Mouse (Mus musculus) lung, adult 2 months (tissue): ENCODE data around the gene Ucp2. TPM values are rescaled to one million over a fixed set of nuclear protein-coding genes. Genes with fewer than 3 reads are reported as not detected.
"Not testable (repeated sequence)": the region's sequence is repeated elsewhere in the genome, so short reads cannot be mapped to it uniquely, and the experiment has no call there.

Experiments
- DNase-seq: peaks from one replicate; pipeline ENCODE4 v3.0.0; 2022
- H3K4me1 ChIP-seq: fragments of 200-500 bp; 2 replicates; pipeline ENCODE4 v1.6.1; 2011; ENCODE audit warnings: low read length; ENCODE audit not compliant: control insufficient read depth, insufficient read depth
- H3K4me3 ChIP-seq: fragments of 200-500 bp; replicated peaks from 2 replicates; pipeline ENCODE3; 2011; ENCODE audit warnings: low read depth, mild to moderate bottlenecking, control low read depth, low read length; ENCODE audit errors: extremely low read depth
- CTCF ChIP-seq: fragments of 200-500 bp; IDR thresholded peaks from 2 replicates; pipeline ENCODE4 v1.5.1; 2011; ENCODE audit warnings: mild to moderate bottlenecking, low read length, control low read depth; ENCODE audit not compliant: insufficient read depth
- POLR2A ChIP-seq: fragments of 200-500 bp; IDR thresholded peaks from 2 replicates; pipeline ENCODE4 v1.6.1; 2011; ENCODE audit warnings: low read depth, mild to moderate bottlenecking, control low read depth, low read length, borderline replicate concordance; ENCODE audit errors: extremely low read depth
- WGBS: fragments of 180-500 bp; shearing (Covaris S2); methylation state at CpG from one replicate; pipeline ENCODE4 v1.1.7; 2018; 5-methylcytosine and 5-hydroxymethylcytosine counted together
- polyA plus RNA-seq: library from polyadenylated mRNA; depleted of rRNA; stranded (reverse); fragments of >200 nt; gene quantifications from 2 replicates; pipeline ENCODE4 v1.2.3, GENCODE M21; 2012

The Ucp2 gene
- polyA plus RNA-seq, 1 experiment = 467 TPM

DNA sequence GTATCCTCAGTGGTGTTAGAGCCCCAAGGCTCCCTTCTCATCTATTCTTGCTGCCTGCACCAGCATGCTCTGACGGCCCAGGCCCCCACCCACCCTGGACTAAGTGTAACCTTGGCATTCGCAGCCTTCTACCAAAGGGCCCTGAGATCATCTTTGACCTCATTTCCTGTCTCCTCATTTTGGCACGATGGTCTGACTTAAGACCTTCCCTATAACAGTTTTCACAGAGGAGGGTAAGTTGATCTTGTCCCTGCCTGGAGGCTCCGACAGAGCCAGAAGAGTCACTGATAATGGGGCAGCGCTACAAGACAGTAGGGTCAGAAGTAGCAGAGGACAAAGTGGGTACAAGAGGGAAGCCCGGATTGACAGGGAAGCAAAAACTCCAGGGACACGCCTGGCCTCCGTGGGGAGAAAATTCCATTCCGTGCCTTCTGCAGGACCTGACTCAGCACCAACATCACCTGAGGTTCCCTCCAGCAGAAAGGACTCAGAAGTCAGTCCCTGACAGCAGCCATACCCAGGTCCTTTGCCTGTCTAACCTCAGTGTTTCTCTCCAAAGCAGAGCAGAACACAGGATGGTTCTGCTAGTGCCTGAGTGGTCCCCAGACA lies 19.2 kb upstream of the Ucp2 start:
- TF ChIP-seq CTCF = no peak
- no peak for TF ChIP-seq POLR2A
- H3K4me1 ChIP-seq = peaks cover 5% of the 10 kb centered on the region; the same call in 1 of the 2 replicates
- WGBS = 63% methylated on average over 9 of the region's 9 CpGs
- H3K4me3 ChIP-seq = no peak overlapping the region
- DNase-seq = no peak

DNA sequence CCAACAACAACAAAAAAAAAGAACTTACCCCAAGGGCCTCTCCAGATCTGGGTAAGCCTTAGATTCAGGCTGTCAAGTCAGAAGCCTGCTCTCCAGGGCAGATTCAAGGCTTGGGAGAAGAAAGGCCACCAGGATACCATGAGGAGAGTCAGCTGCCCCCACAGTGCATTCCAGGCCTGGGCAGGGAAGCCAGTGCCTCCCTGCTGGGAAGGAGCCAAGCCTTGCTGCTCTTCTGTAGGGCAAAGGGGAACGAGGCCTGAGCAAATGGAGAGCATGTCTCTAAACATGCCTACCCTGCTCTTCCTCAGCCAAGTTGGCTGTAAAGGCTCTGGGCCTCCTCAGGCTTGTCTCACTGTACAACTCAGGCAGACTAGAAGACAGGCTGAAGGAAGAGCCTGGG lies 18.5 kb upstream of the Ucp2 start:
- Histone ChIP-seq H3K4me3 (no peak overlapping the region), H3K4me1 (peaks cover 5% of the 10 kb centered on the region; the same call in 1 of the 2 replicates)
- no peak for DNase-seq
- WGBS = 25% methylated on average over 1 of the region's 1 CpGs
- TF ChIP-seq POLR2A (no peak), CTCF (no peak)

DNA sequence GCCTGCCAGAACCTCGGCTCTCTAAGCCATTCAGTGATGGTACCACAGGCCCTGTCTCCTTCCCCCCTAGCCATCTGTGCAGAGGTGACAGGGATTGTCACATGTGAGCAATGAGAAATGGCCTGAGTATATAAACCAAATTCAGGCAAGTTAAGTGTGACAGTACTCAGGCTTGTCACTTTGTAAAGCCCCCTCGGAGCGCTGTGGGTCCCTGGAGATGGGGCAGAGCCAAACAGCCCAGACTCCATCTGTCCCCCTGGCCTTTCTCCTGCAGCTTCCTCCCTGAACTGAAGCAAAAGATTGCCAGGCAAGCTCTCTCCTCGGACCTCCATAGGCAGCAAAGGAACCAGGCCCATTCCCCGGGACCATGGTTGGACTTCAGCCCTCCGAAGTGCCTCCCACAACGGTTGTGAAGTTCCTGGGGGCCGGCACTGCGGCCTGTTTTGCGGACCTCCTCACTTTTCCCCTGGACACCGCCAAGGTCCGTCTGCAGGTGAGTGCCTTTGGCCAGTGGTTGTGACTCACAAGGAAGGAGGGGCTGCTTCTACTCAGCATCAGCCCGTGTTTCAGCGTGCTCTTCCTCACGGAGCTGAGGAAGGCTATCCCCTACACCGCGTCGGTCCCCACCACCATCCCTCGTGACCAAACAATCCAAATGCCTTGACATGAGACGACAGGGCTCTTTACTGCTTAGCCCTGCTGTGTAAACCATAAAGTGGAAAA lies 13.9 kb upstream of the Ucp2 start:
- peaks cover 5% of the 10 kb centered on the region; the same call in 1 of the 2 replicates for H3K4me1 ChIP-seq
- 74% methylated on average over 20 of the region's 20 CpGs for WGBS
- DNase-seq = no peak
- TF ChIP-seq POLR2A (no peak), CTCF (no peak)
- no peak overlapping the region for H3K4me3 ChIP-seq

DNA sequence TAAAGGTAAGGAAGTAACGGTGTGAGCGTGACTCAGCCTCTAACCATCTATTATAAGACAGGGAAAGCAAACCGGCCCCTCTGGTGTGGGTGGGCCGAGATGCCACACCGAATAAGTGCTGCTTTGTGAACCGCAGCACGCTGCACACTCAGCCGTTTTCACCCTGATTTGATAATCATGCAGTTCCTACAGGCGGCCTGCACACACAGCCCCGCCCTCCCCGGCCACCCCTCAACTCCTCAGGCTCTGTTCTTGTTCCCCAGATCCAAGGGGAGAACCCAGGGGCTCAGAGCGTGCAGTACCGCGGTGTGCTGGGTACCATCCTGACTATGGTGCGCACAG lies 13.3 kb upstream of the Ucp2 start:
- no peak for TF ChIP-seq POLR2A
- no peak for TF ChIP-seq CTCF
- DNase-seq = no peak
- no peak overlapping the region for H3K4me3 ChIP-seq
- WGBS = 71% methylated on average over 15 of the region's 15 CpGs
- H3K4me1 ChIP-seq = peaks cover 3% of the 10 kb centered on the region; the same call in 1 of the 2 replicates

DNA sequence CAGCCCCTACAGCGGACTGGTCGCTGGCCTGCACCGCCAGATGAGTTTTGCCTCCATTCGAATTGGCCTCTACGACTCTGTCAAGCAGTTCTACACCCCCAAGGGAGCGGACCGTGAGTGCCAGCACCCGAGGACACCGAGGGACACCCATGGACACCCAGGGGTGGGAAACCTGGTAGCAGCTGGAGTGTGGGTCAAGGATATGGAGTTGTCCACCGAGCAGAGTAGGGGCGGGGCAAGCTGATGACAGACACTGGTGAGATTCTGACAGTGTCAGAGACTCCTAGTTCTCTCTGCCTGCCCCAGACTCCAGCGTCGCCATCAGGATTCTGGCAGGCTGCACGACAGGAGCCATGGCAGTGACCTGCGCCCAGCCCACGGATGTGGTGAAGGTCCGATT lies 13.0 kb upstream of the Ucp2 start:
- TF ChIP-seq CTCF (no peak), POLR2A (no peak)
- DNase-seq = no peak
- no peak overlapping the region for H3K4me3 ChIP-seq
- WGBS = 80% methylated on average over 17 of the region's 17 CpGs
- H3K4me1 ChIP-seq = no peaks in the 10 kb centered on the region

DNA sequence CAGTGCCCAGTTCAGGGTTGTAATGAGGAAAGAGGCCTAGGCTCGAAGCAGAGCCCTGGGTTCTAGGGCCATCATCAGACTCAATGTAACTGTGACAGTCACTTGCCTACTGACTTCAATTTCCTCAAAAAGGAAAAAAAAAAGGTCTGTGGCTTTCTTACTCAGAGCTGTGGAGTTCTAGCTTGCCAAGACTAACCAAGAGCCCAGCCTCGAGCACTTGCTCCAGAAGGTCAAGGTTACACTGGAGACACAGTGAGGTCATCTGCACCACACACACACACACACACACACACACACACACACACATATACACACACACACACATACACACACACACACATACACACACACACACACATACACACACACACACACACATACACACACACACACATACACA lies 11.1 kb upstream of the Ucp2 start:
- not testable (repeated sequence) for H3K4me3 ChIP-seq, H3K4me1 ChIP-seq, DNase-seq
- 74% methylated on average over 2 of the region's 2 CpGs for WGBS

DNA sequence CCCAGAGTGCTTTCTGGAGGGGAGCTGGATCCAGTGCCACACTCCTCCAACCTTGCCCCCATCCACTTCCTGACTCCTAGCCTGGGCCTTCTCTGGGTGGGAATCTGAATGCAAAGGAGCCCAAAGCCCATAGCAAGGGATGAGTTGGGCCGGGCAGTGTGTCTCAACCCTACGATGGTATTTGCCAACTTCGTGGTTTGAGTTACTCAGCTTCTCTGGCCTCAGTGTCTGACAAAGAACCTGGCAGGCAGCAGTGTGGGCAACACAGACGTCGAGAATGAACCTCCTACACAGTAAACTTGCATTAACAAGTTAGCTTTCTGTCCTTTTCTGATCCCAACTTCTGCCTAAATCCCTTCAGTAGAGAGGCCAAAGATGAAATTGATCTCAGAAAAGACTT lies 8.6 kb upstream of the Ucp2 start:
- H3K4me1 ChIP-seq = no peaks in the 10 kb centered on the region
- 69% methylated on average over 5 of the region's 5 CpGs for WGBS
- no peak for DNase-seq
- H3K4me3 ChIP-seq = no peak overlapping the region
- TF ChIP-seq CTCF = no peak
- no peak for TF ChIP-seq POLR2A

DNA sequence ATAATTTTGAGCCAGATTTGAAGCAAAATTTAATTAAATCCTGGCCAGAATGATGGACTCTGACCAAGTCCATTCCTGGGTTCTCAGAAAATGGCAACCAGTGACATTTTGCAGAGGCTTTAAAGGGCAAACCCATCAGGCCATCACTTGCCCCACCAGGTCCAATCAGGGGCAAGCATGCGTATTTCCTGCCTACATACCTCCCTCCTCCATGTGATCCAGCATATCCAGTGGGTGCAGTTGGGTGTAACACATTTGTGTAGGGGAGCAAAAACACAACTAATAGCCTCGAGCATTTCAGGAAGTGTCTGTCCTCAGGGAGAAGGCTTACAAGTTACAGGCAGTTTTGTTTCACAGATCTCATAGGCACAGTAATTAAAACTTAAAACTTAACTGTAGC lies 5.8 kb upstream of the Ucp2 start:
- no peak for TF ChIP-seq POLR2A
- no peak for DNase-seq
- WGBS = 56% methylated on average over 2 of the region's 2 CpGs
- peaks cover 2% of the 10 kb centered on the region; the same call in 1 of the 2 replicates for H3K4me1 ChIP-seq
- no peak overlapping the region for H3K4me3 ChIP-seq

DNA sequence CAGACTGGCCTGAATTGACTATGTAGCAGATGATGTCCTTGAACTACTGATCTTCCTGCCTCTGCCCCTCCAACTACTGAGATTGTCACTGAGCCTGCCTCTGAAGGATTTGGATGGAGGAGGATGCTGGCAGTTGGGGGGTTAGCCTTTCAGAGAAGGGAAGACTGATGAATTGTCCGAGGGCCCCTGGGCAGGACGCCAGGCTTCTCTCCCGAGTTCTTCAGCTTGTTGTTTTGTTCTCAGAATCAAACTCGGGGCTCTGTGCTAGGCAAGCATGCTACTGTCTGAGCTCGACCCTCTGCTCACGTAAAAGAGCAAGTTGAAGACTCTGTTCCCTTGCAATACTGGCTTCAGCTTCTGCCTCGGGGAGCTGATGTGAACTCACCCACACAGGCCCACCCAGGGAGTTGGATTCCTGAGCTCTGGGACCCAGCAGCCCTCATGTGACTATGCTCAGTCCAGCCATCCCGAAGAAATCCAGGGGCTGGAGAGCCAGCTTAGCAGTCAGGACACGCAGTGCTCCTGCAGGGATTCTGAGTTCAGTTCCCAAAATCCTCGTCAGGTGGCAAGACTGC lies 4.6 kb upstream of the Ucp2 start:
- H3K4me1 ChIP-seq = peaks cover 2% of the 10 kb centered on the region; the same call in 1 of the 2 replicates
- TF ChIP-seq CTCF = no peak
- no peak for TF ChIP-seq POLR2A
- H3K4me3 ChIP-seq = no peak overlapping the region
- WGBS = 41% methylated on average over 10 of the region's 10 CpGs
- DNase-seq = no peak

DNA sequence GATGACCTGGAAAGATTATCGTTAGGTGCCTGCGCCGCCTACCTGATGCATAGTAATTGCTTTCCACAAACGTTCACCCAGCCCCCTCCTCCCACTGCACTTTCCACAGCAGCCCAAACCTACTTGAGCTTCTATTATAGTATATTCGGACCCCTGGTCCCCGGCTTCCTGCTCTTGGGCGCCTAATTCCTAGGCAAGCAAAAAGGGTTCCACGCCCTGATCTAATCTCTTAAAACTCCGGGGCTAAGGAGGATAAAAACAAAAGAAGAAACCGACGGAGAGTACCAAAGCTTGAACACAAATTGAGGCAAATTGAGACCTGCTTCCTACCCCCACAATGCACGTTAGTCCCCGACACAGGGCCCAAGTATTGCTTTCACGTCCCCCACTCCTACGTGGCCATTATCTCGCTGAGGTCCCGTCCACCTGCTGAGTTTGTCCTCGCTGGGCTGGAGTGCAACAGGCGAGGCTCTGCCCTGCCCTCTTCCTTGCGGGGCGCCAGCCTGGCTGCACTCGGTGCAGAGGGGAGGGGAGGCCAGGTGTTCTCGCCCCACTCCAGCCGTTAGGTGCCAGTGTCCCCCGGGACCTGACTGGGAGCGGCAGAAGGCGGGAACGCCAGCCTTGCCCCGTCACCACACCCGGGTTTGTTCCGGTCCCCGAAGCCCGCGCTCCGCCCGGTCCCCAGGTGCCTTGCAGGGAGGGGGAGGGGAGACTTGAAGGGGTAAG lies 583 bp upstream of the Ucp2 start:
- H3K4me1 ChIP-seq = peaks cover 19% of the 10 kb centered on the region
- peak overlapping the region; percentile 95 for H3K4me3 ChIP-seq
- WGBS = 5% methylated on average over 36 of the region's 36 CpGs
- no peak for DNase-seq
- 0 out of 2 replicates have a peak, but pooled peaks have one; percentile 3 for TF ChIP-seq CTCF
- peak; percentile 32; the same call in 1 of the 2 replicates for TF ChIP-seq POLR2A
